Mouse (Mus musculus): ENCODE data around the gene Pde4b.

Pde4b gene

GRCm38 (mm10) chr4:102655331-102655730 is 568.0 kb downstream of the Pde4b start:
- no peak for DNase-seq (ENCODE audit: low spot score in 2 of 2)

- peak; percentile 56 to 64 for DNase-seq (ENCODE audit: low spot score in 2 of 2)
Observed at GRCm38 (mm10) chr4:102656494-102657036, 569.2 kb downstream of the Pde4b start.
